Mouse (Mus musculus) retina, embryonic 14.5 days (tissue): ENCODE measurements around the gene Suox.
"Not testable (repeated sequence)": the region's sequence is repeated elsewhere in the genome, so short reads cannot be mapped to it uniquely, and the experiment has no call there.

Experiments
- DNase-seq: peaks from one replicate; pipeline ENCODE4 v3.0.0-alpha.2; 2015; ENCODE audit warnings: low spot score

Suox gene

DNA sequence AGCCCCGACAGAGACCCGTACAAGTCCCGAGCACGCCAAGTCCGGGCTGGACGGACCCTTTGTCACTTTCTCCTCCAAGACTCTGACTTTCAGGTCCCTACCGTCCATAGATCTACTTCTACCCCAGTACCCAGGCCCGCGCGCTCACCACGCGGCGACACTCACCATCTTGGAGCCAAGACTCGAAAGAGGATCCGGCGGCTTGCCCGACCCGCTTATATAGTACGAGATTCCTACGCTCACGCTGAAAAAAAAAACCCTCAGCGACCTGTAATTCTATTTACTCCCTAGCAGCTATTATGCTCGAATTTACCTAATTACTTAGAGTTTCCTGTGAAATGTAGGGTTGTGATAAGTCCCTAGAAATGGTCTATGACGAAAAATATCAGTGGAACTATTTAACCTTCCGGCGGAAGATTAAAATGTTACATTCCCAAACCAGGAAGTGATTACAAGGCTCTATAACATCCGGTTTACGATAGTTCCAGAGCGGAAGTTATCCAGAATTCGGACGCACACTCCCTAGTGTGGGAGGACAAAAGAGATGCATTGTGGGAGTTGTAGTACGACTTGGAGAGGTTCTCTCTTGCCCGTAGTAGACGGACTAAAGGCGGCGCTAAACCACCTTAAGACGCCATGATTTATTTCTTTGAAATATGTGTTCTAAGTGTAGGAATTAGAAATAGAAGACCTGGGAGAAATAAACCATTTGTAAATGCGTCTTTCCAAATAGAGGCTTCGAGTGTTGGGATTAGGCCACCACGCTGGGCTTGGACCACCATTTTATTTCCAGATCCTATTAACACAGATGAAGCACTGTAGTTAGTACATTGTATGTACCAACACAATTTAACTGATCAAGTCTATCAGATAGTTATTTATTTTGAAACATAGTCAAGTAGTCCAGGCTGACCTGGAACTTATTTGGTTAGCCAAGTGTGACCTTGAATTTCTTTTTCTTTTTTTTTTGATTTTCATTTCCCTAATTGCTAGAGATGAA, 47.3 kb downstream of the Suox start, which contains the start of gene Rps26:
Gene Rps26 (minus strand): TSS at position 437 of the 1,000 bp plus-strand sequence.
- peak; percentile 98 for DNase-seq

DNA sequence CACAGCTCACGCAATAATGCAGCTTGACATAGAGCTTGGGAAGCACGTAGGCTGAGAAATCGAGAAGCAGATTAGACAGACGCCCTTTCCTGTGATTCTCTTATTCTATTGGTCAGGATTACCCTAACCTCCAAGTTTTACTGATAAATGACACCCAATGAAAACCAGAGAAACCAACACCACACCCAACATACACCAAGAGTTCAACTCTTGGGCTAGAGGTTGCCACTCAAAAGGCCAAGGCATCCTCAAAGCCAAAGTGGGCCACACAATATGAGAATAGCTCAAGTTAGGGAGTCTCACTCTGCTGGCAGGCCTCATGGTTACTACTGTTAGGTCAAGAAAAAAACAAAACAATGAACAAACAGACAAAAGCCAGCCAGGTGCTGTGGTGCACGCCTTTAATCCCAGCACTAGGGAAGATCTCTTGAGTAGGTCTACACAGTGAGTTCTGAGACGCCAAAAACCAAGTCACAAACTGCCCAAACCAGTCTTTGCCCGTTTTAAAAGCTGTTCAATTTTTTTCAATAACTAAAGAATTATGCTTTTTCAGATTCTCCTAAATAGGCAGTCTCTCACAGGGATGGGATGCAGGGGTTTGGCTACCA, 48.5 kb downstream of the Suox start:
- no peak for DNase-seq

DNA sequence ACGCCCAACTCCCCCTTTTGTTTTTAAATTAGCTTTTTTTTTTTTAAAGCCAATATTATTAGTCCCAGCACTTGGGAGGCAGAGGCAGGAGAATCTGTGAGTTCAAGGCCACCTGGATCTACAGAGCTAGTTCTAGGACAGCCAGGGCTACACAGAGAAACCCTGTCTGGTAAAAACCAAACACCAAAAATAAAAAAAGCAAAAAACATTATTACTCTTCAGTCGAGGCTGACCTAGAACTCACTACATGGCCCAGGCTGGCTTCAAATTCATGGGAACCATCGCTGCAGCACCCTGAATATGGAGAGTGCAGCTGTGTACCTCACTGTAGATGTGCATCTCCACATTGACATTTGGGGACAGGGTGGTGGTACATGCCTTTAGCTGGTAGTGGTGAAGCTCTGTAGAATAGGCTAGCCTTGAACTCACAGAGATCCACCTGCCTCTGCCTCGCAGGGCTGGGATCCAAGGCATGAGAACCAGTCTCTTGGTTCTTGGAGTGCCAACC, 50.7 kb downstream of the Suox start:
- DNase-seq: not testable (repeated sequence)

DNA sequence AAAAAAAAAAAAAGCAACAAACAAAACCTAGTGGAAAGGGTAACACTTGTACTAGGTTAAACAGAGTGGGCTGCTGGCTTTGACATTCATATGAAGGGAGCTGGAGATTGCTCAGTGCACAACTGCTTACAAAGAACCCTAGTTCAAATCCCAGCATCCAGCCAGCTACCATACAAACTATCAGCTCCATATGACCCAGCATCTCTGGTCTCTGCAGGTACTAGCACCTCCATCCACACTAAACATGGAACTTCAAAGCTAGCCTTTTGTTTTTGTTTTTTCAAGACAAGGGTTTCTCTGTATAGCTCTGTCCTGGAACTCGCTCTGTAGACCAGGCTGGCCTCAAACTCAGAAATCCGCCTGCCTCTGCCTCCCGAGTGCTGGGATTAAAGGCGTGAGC, 51.2 kb downstream of the Suox start:
- no peak for DNase-seq

DNA sequence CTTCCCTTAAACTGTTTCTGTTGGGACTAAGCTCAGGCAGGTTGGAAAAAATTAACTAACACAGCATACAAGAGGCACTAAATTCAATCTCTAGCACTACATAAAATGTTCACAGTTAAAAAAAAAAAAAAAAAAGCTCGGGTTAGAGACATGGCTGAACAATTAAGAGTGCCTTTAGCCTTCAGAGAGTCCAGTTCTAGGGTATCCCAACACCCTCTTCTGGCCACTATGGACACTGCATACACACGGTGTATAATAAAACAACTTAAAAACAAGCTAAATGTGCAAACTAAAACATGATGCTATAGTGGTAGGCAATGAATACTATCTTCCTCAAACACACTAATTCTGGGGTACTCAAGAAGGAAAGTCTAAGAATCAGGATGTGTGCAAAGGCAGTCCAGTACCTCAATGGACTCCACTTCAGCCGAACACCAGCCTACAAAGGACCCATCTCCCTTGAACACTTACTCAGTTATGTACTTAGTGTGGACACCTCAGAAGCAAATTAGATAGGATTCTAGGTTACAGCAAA, 51.8 kb downstream of the Suox start:
- DNase-seq: no peak

DNA sequence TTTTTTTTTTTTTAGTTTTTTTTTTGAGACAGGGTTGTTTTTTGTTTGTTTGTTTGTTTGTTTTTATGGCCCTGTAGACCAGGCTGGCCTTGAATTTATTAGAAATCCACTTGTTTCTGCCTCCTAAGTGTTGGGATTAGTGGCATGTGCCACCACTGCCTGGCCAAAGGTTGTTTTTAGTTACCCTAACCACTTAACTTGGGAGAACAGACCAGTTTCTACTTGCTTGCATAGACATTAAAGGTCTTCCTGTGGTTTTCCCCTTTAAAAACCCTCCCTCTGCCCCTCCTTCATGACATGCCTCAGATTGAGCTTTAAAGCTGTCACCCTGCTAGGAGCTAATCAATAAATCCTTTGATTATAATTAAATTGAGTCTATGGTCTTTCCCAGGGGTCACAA, 53.6 kb downstream of the Suox start:
- no peak for DNase-seq
